Mouse (Mus musculus) liver (tissue): ENCODE results near the gene Kbtbd8.
A peak's percentile ranks its signal among the peaks of the same experiment; 100 is the strongest.

Source experiments
- DNase-seq: peaks from one replicate; pipeline ENCODE4 v3.0.0-alpha.2; 2020; ENCODE audit warnings: mixed read lengths

Gene Kbtbd8

GRCm38 (mm10) chr6:95116946-95117345, at the start of gene Kbtbd8:
Kbtbd8 (plus strand) TSS chr6:95117240.
- DNase-seq: no peak

- no peak for DNase-seq
Observed at GRCm38 (mm10) chr6:95069753-95070152, 47.3 kb upstream of the Kbtbd8 start.

GRCm38 (mm10) chr6:95085276-95085675, 31.8 kb upstream of the Kbtbd8 start:
- DNase-seq: no peak

- DNase-seq: no peak
Observed at GRCm38 (mm10) chr6:95087154-95087846, 29.7 kb upstream of the Kbtbd8 start.

GRCm38 (mm10) chr6:95088075-95088474, 29.0 kb upstream of the Kbtbd8 start:
- DNase-seq: no peak

- DNase-seq: no peak
Observed at GRCm38 (mm10) chr6:95094695-95095094, 22.3 kb upstream of the Kbtbd8 start.

- peak; percentile 77 for DNase-seq
Observed at GRCm38 (mm10) chr6:95098366-95099109, 18.5 kb upstream of the Kbtbd8 start.

- DNase-seq: no peak
Observed at GRCm38 (mm10) chr6:95103706-95104105, 13.3 kb upstream of the Kbtbd8 start.

- no peak for DNase-seq
Observed at GRCm38 (mm10) chr6:95108437-95108836, 8.6 kb upstream of the Kbtbd8 start.

GRCm38 (mm10) chr6:95109691-95110450, 7.2 kb upstream of the Kbtbd8 start:
- DNase-seq: no peak

- no peak for DNase-seq
Observed at GRCm38 (mm10) chr6:95112015-95112414, 5.0 kb upstream of the Kbtbd8 start.

- DNase-seq: no peak
Observed at GRCm38 (mm10) chr6:95116513-95116912, 527 bp upstream of the Kbtbd8 start.

- peak; percentile 96 for DNase-seq
Observed at GRCm38 (mm10) chr6:95117614-95118541, 838 bp downstream of the Kbtbd8 start.

- DNase-seq: no peak
Observed at GRCm38 (mm10) chr6:95119389-95119788, 2.3 kb downstream of the Kbtbd8 start.

- DNase-seq: peak; percentile 10
Observed at GRCm38 (mm10) chr6:95149931-95150534, 33.0 kb downstream of the Kbtbd8 start.

- DNase-seq: no peak
Observed at GRCm38 (mm10) chr6:95150885-95151284, 33.8 kb downstream of the Kbtbd8 start.

- no peak for DNase-seq
Observed at GRCm38 (mm10) chr6:95151563-95151962, 34.5 kb downstream of the Kbtbd8 start.

- DNase-seq: no peak
Observed at GRCm38 (mm10) chr6:95163965-95164364, 46.9 kb downstream of the Kbtbd8 start.

GRCm38 (mm10) chr6:95165630-95166029, 48.6 kb downstream of the Kbtbd8 start:
- no peak for DNase-seq

GRCm38 (mm10) chr6:95167668-95168227, 50.7 kb downstream of the Kbtbd8 start:
- DNase-seq: no peak

- DNase-seq: no peak
Observed at GRCm38 (mm10) chr6:95169411-95169810, 52.4 kb downstream of the Kbtbd8 start.
